Mouse (Mus musculus): ENCODE data around the gene Atxn2l.

GRCm38 (mm10) chr7:126504913-126505312 is 1.7 kb upstream of the Atxn2l start:
- TF ChIP-seq POLR2A (IDR thresholded peaks at IDR 0.05; ENCODE audit: borderline replicate concordance, extremely low read depth, insufficient read depth, insufficient read length, poor library complexity, severe bottlenecking) (no peak), CTCF (IDR thresholded peaks at IDR 0.05; ENCODE audit: borderline replicate concordance, extremely low read depth, insufficient read depth, insufficient read length) (no peak)
